Mouse (Mus musculus): ENCODE results near the gene Phtf2.
"Not testable (repeated sequence)": the region's sequence is repeated elsewhere in the genome, so short reads cannot be mapped to it uniquely, and the experiment has no call there.

The Phtf2 gene

GRCm38 (mm10) chr5:20778274-20778984 lies 103.5 kb downstream of the Phtf2 start:
- in situ Hi-C loops (cut with MboI; ENCODE audit: low sequenced_read_pairs): no loop called here

DNA sequence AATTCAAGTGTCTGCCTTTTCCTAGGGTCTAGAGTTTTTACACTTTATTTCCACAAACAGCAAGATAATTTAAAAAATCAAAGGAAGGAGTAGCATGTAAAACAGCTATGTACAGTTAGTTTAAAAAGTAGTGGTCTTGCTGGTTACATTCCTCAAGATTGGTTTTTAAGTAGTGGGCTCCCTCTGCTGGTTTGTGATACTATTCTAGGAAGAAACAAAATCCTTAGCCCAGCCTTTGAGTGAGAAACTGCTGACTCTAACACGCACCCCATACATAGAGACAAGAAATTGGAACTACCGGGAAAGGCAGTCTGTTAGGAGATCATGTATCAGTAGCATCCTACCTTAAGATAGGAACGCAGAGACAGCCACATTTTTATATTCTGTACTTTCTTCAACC lies 108.6 kb downstream of the Phtf2 start:
- in situ Hi-C loops (cut with MboI; ENCODE audit: low sequenced_read_pairs): no loop called here

GRCm38 (mm10) chr5:20765365-20765920 lies 116.5 kb downstream of the Phtf2 start:
- in situ Hi-C loops (cut with MboI; ENCODE audit: low sequenced_read_pairs): no loop called here

- in situ Hi-C loops (cut with MboI; ENCODE audit: low sequenced_read_pairs): not testable (repeated sequence)
Measured at GRCm38 (mm10) chr5:20762441-20762840, 119.5 kb downstream of the Phtf2 start.

GRCm38 (mm10) chr5:20760368-20761162 lies 121.4 kb downstream of the Phtf2 start:
- in situ Hi-C loops (cut with MboI; ENCODE audit: low sequenced_read_pairs): no loop called here

- in situ Hi-C loops (cut with MboI; ENCODE audit: low sequenced_read_pairs): no loop called here
Measured at GRCm38 (mm10) chr5:20759771-20760170, 122.2 kb downstream of the Phtf2 start.

GRCm38 (mm10) chr5:20753963-20754362 lies 128.0 kb downstream of the Phtf2 start:
- in situ Hi-C loops (cut with MboI; ENCODE audit: low sequenced_read_pairs): no loop called here

- in situ Hi-C loops (cut with MboI; ENCODE audit: low sequenced_read_pairs): no loop called here
Measured at GRCm38 (mm10) chr5:20753096-20753495, 128.8 kb downstream of the Phtf2 start.

DNA sequence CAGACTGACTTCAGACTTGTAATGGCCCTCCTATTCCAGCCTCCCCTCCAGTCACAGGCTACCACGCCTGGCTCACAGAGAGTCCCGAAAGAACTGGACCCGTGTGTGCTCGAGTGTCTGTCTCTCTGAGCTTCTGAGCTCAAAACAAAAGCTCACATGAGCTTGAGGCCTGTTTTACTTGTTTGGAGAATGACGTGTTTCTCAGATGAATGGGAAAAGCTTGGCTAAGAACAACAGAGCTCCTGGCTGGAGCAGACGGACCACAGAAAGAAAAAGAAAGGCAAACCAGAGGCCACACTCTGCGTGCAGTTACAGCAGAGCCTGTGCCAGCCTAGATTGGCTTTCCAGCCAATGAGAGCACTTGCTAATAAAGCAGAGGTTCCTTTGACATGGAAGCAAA lies 130.2 kb downstream of the Phtf2 start:
- in situ Hi-C loops (cut with MboI; ENCODE audit: low sequenced_read_pairs): no loop called here

DNA sequence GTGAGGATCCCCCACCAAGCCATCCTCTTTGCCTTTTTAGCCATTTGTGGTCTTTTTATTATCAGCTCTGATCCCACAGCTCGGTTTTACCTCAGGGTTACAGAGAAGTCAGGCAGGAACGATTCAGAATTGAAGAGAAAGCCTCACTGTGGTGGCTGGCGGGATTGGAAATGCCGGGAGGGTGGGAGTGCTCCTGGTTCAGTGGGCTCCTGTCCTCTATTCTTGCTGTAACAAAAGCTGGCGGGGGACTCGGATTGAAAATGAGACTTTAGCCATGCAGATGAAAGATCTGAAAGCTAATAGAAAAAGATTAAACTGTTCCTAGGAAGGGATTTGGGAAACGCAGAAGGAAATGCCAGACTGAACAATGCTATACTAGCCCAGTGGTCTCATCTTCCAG lies 130.9 kb downstream of the Phtf2 start:
- in situ Hi-C loops (cut with MboI; ENCODE audit: low sequenced_read_pairs): no loop called here

DNA sequence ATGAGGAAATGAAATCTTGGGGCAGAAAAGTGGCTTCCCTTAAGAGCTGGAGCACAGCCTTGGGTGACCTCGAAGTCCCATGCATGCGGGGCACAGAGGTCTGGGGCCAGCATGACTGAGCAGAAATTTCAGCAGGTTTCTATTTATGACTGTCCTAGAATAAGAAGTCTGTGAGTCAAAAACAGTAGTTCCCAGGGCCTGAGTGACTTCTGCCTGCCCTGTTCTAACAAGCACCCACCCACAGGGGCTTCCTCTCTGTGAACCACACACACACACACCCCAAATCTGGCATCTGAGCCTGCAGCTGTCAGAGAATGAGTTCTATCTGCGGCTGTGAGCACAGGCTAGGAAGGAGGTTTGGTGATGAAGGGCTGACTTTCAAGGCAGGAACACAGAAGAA lies 132.4 kb downstream of the Phtf2 start:
- in situ Hi-C loops (cut with MboI; ENCODE audit: low sequenced_read_pairs): no loop called here

DNA sequence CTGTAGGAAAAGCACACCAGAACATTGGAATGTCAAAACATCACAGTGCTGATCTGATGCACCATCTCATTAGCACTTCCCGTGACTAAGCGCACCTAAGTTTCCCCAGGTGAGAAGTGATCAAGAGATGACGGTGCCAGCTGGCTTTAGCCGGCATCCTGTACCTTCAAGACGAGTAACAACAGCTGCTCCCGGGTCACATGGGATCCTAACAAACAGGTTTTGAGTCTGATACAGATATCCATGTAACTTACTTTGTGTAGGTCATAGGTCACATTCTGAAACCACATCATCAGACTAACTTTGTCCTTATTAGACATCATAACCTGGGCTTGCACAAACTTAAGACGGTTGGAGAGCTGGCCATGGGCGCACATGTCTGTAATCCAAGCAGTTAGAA lies 133.1 kb downstream of the Phtf2 start:
- in situ Hi-C loops (cut with MboI; ENCODE audit: low sequenced_read_pairs): no loop called here

GRCm38 (mm10) chr5:20748142-20748541 lies 133.8 kb downstream of the Phtf2 start:
- in situ Hi-C loops (cut with MboI; ENCODE audit: low sequenced_read_pairs): no loop called here

- in situ Hi-C loops (cut with MboI; ENCODE audit: low sequenced_read_pairs): no loop called here
Measured at GRCm38 (mm10) chr5:20741936-20742335, 140.0 kb downstream of the Phtf2 start.

DNA sequence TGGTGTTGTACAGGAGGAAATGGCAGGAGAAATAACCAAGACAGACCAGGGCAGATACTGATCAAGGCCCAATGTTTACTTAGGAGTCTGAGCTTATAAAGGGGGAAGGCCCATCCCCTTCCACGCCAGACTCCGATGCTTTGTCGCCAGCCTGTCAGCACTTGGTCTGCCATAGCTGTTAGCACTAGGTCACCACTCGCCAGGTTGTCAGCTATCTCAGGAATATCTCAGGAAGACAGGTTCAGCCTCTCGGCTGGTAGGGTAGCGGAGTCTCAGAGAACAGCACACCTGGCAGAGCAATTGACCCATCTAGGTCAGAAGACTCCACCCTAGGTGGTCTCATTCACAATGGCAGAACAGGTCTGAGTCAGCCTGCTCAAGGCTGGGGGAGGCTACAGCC lies 140.7 kb downstream of the Phtf2 start:
- in situ Hi-C loops (cut with MboI; ENCODE audit: low sequenced_read_pairs): no loop called here

GRCm38 (mm10) chr5:20738795-20739194 lies 143.1 kb downstream of the Phtf2 start:
- in situ Hi-C loops (cut with MboI; ENCODE audit: low sequenced_read_pairs): no loop called here

GRCm38 (mm10) chr5:20723226-20723625 lies 158.7 kb downstream of the Phtf2 start:
- in situ Hi-C loops (cut with MboI; ENCODE audit: low sequenced_read_pairs): not testable (repeated sequence)

DNA sequence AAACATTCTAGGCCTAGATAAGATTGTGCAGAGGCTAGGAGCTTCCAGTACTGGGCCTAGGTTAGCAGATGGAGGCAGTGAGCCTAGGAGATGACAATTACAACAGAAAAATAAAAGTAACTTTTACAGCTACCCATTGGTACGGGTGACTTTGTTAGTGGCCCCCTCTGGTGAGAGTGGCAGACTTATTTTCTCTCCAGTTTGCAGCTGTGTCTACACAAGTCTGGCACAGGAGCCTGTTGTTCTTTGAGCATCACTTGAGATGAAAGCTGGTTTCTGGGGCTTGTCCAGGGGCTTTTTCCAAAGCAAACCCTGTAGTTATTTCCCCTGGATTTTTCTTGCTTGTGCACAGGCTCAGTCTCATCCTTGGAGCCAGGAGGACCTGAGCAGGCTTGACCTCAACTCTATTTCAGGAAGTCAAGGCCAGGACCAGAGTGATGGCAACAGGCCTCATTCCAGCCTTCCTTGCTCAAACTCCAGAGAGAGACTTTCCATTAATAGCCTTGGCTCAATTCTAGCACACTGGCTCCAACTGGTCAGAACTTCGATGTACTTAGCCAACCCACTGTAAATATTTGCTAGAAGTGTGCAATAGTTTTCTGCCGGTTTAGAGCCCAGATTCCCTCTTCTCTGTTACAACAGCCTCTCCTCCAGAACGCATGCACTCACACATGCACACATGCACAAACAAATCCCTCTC lies 161.6 kb downstream of the Phtf2 start:
- in situ Hi-C loops (cut with MboI; ENCODE audit: low sequenced_read_pairs): no loop called here

GRCm38 (mm10) chr5:20715980-20716379 lies 165.9 kb downstream of the Phtf2 start:
- in situ Hi-C loops (cut with MboI; ENCODE audit: low sequenced_read_pairs): not testable (repeated sequence)

DNA sequence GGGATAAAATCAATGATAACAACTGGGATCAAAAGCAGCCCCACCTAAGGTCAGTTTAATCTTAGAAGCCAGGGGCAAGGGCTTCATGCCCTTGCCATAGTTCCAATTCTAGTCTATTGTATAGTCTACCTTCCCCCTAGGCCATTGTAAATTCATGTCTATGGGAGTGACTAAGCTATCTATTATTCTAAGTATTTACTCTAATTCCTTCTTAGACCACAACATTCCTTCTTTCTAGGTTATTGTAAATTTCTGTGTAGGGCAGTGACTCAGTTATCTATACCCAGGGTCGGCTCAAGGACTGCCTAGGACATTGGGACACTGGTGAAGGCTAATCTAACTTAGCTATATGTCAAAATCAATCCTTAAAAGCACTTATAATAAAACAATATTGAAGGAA lies 167.3 kb downstream of the Phtf2 start:
- in situ Hi-C loops (cut with MboI; ENCODE audit: low sequenced_read_pairs): not testable (repeated sequence)

DNA sequence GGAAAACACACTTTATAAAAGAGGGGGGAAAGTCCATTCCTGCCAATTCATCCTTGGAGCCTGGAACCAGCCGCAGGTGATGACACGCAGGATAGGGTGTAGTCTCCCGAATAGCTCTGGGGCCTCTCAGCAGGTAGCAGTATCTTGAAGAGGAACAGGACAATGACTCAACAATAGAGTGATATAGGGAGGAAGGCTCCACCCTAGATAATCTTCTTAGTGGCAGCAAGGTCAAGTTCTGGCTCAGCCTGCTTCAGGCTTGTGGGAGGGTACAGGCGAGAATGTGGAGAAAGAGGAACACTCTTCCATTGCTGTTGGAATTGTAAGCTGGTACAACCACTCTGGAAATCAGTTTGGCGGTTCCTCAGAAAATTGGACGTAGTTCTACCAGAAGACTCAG lies 171.1 kb downstream of the Phtf2 start:
- in situ Hi-C loops (cut with MboI; ENCODE audit: low sequenced_read_pairs): not testable (repeated sequence)

Measured in CH12F3 (cell line).